In genomic region chr2:61967724-61968123, GRCm38 (mm10) we compare ENCODE assay signal across 9 mouse cellular contexts.
DNase-seq lines count a peak whose midpoint lies in the region; ATAC-seq and TF ChIP-seq lines count a peak whose summit lies in the region.
"Had no signal": no experiment of that assay in that cellular context is flagged by ENCODE, and none has a peak within 500 bp of the region (broad histone marks: within the 10 kb centered on the region; RNA-seq: fewer than 3 reads in every experiment).

No protein-coding gene starts in this region.

- no peaks in the 10 kb centered on the region for H3K4me1 ChIP-seq in neural tube, embryonic 11.5 days (ENCODE audit: control insufficient read depth, insufficient read depth, low read length)
- H3K4me1 ChIP-seq in neural tube, embryonic 15.5 days = no peaks in the 10 kb centered on the region
- H3K4me1 ChIP-seq in forebrain, embryonic 16.5 days (replicated peaks; ENCODE audit: control insufficient read depth, insufficient read depth, low read length) = no peaks in the 10 kb centered on the region
- H3K4me1 ChIP-seq in stomach, postnatal 0 days (replicated peaks; ENCODE audit: control insufficient read depth, insufficient read depth) = no peaks in the 10 kb centered on the region

- no peak overlapping the region for H3K9ac ChIP-seq in neural tube, embryonic 11.5 days (ENCODE audit: low read length)
- H3K9ac ChIP-seq in neural tube, embryonic 15.5 days (replicated peaks) = no peak overlapping the region
- no peak overlapping the region for H3K9ac ChIP-seq in forebrain, embryonic 16.5 days (replicated peaks; ENCODE audit: low read depth, low read length)
- H3K9ac ChIP-seq in stomach, postnatal 0 days (ENCODE audit: low read length) = no peak overlapping the region
- H3K9ac ChIP-seq: liver, embryonic 14.5 days had no signal

- no peak overlapping the region for H3K27ac ChIP-seq in gastrocnemius, adult 2 months
- H3K27ac ChIP-seq in neural tube, embryonic 11.5 days (ENCODE audit: low read depth, low read length) = no peak overlapping the region
- H3K27ac ChIP-seq in neural tube, embryonic 15.5 days (replicated peaks) = no peak overlapping the region
- H3K27ac ChIP-seq in forebrain, embryonic 16.5 days (ENCODE audit: low read length) = no peak overlapping the region
- no peak overlapping the region for H3K27ac ChIP-seq in stomach, postnatal 0 days (replicated peaks)
- H3K27ac ChIP-seq: liver, embryonic 14.5 days had no signal

- H3K4me2 ChIP-seq in neural tube, embryonic 11.5 days (ENCODE audit: low read depth) = no peak overlapping the region
- no peak overlapping the region for H3K4me2 ChIP-seq in neural tube, embryonic 15.5 days
- no peak overlapping the region for H3K4me2 ChIP-seq in forebrain, embryonic 16.5 days (ENCODE audit: low read length)
- no peak overlapping the region for H3K4me2 ChIP-seq in stomach, postnatal 0 days (replicated peaks; ENCODE audit: low read depth)

- no peak for TF ChIP-seq EP300 in stomach, postnatal 0 days (optimal IDR thresholded peaks at IDR 0.05)

- WGBS in neural tube, embryonic 11.5 days = 32% methylated on average over 2 of the region's 2 CpGs
- WGBS in neural tube, embryonic 15.5 days = 10% methylated on average over 2 of the region's 2 CpGs
- 5% methylated on average over 2 of the region's 2 CpGs for WGBS in forebrain, embryonic 16.5 days
- 8% methylated on average over 2 of the region's 2 CpGs for WGBS in stomach, postnatal 0 days

- no peaks in the 10 kb centered on the region for H3K27me3 ChIP-seq in neural tube, embryonic 11.5 days (ENCODE audit: control insufficient read depth, insufficient read depth, low read length)
- H3K27me3 ChIP-seq in neural tube, embryonic 15.5 days (replicated peaks) = no peaks in the 10 kb centered on the region
- H3K27me3 ChIP-seq in forebrain, embryonic 16.5 days (replicated peaks; ENCODE audit: control insufficient read depth, insufficient read depth, low read length) = no peaks in the 10 kb centered on the region
- no peaks in the 10 kb centered on the region for H3K27me3 ChIP-seq in stomach, postnatal 0 days (ENCODE audit: control insufficient read depth, insufficient read depth, low read length)

- DNase-seq in gastrocnemius, adult 2 months = no peak
- DNase-seq in gastrocnemius, postnatal 36 days = no peak
- peak; percentile 11 for DNase-seq in neural tube, embryonic 11.5 days (ENCODE audit: low spot score)
- DNase-seq in stomach, postnatal 0 days (ENCODE audit: low spot score) = no peak
- DNase-seq in heart, adult 9 months (ENCODE audit: low spot score in 2 of 2) = no peak
- no peak for DNase-seq in spleen, postnatal 4 days (ENCODE audit: low spot score in 2 of 2)

- intact Hi-C loops in gastrocnemius, adult 2 months (cut with DNase I) = loop anchor here (5.0 to 10.0 kb wide), 2 partner anchors 300 to 473 kb away; no protein-coding TSS in a partner anchor
- intact Hi-C loops in gastrocnemius, postnatal 36 days (cut with DNase I) = loop anchor here (5.0 kb wide), 1 partner anchor 300 kb away; no protein-coding TSS in a partner anchor

- TF ChIP-seq CTCF in gastrocnemius, adult 2 months (IDR thresholded peaks at IDR 0.05) = peak; percentile 57
- peak; percentile 65 for TF ChIP-seq CTCF in stomach, postnatal 0 days (IDR thresholded peaks at IDR 0.05; ENCODE audit: low read depth)

- H3K9me3 ChIP-seq in neural tube, embryonic 11.5 days (ENCODE audit: control insufficient read depth, low read length) = no peaks in the 10 kb centered on the region
- H3K9me3 ChIP-seq in neural tube, embryonic 15.5 days (replicated peaks) = peaks cover 3% of the 10 kb centered on the region; the same call in 1 of the 2 replicates
- H3K9me3 ChIP-seq in forebrain, embryonic 16.5 days (ENCODE audit: control insufficient read depth, low read length) = peaks cover 4% of the 10 kb centered on the region; the same call in 1 of the 2 replicates
- no peaks in the 10 kb centered on the region for H3K9me3 ChIP-seq in stomach, postnatal 0 days (ENCODE audit: control insufficient read depth, low read length)

- no peak; the same call in 1 of the 2 replicates for ATAC-seq in neural tube, embryonic 11.5 days (ENCODE audit: insufficient read depth, low FRiP score, low TSS enrichment)
- ATAC-seq in neural tube, embryonic 15.5 days (ENCODE audit: low FRiP score) = no peak
- peak; percentile 77 for ATAC-seq in forebrain, embryonic 16.5 days
- ATAC-seq in stomach, postnatal 0 days (ENCODE audit: low FRiP score, low TSS enrichment) = no peak

- no peak overlapping the region for H3K4me3 ChIP-seq in gastrocnemius, adult 2 months
- no peak overlapping the region for H3K4me3 ChIP-seq in neural tube, embryonic 11.5 days (ENCODE audit: low read depth, low read length)
- no peak overlapping the region for H3K4me3 ChIP-seq in neural tube, embryonic 15.5 days (replicated peaks)
- no peak overlapping the region for H3K4me3 ChIP-seq in forebrain, embryonic 16.5 days (replicated peaks; ENCODE audit: low read length)
- no peak overlapping the region for H3K4me3 ChIP-seq in stomach, postnatal 0 days (ENCODE audit: low read depth, low read length)

- H3K36me3 ChIP-seq in neural tube, embryonic 11.5 days (ENCODE audit: control insufficient read depth, insufficient read depth, low read length) = no peaks in the 10 kb centered on the region
- no peaks in the 10 kb centered on the region for H3K36me3 ChIP-seq in neural tube, embryonic 15.5 days
- H3K36me3 ChIP-seq in forebrain, embryonic 16.5 days (ENCODE audit: control insufficient read depth, insufficient read depth) = no peaks in the 10 kb centered on the region
- no peaks in the 10 kb centered on the region for H3K36me3 ChIP-seq in stomach, postnatal 0 days (ENCODE audit: control insufficient read depth, insufficient read depth, low read length)
